Mouse (Mus musculus) layer of hippocampus, postnatal 10 days (tissue): ENCODE results near the gene Rnpc3. TPM values are rescaled to one million over a fixed set of nuclear protein-coding genes. Genes with fewer than 3 reads are reported as not detected.
A peak's percentile ranks its signal among the peaks of the same experiment; 100 is the strongest.
"Not testable (repeated sequence)": the region's sequence is repeated elsewhere in the genome, so short reads cannot be mapped to it uniquely, and the experiment has no call there.

Experiments
- DNase-seq, 2 experiments: peaks; one replicate each; pipeline ENCODE4 v3.0.0; 2021; ENCODE audit warnings: low spot score in 2 of 2
- long read RNA-seq: library from polyadenylated mRNA; stranded (forward); transcript quantifications from one replicate; pipeline ENCODE4 v2.0.0, GENCODE M21; 2023
- total RNA-seq, 2 experiments: library from RNA; stranded (reverse); gene quantifications; 2 replicates each; pipeline ENCODE4 v1.2.3; 2021

Rnpc3 gene
- 10 to 100 TPM; 29.8 to 31.4 TPM for total RNA-seq
- long read RNA-seq, partial matches to known transcripts, result 0 of 13 reads
- long read RNA-seq, other reads (novel, unspliced or antisense), result 6 of 13 reads

GRCm38 (mm10) chr3:113629606-113630359, at the start of gene Rnpc3:
Rnpc3 (minus strand) TSS chr3:113630149.
- DNase-seq, result peak; percentile 95 to 97

- no peak for DNase-seq
These were observed 27.0 kb upstream of the Rnpc3 start for GRCm38 (mm10) chr3:113656940-113657339.

GRCm38 (mm10) chr3:113654335-113654734, 24.4 kb upstream of the Rnpc3 start:
- no peak for DNase-seq

GRCm38 (mm10) chr3:113651386-113651785, 21.4 kb upstream of the Rnpc3 start:
- DNase-seq, result not testable (repeated sequence)

- no peak for DNase-seq
These were observed 9.6 kb upstream of the Rnpc3 start for GRCm38 (mm10) chr3:113639545-113639944.

GRCm38 (mm10) chr3:113634220-113634619, 4.3 kb upstream of the Rnpc3 start:
- no peak for DNase-seq

GRCm38 (mm10) chr3:113631611-113632010, 1.7 kb upstream of the Rnpc3 start:
- DNase-seq, result no peak

GRCm38 (mm10) chr3:113630564-113630963, 615 bp upstream of the Rnpc3 start:
- DNase-seq, result no peak

- DNase-seq, result no peak
These were observed 23.4 kb downstream of the Rnpc3 start, which contains the start of gene Amy1 for GRCm38 (mm10) chr3:113606599-113606998. Amy1 (minus strand) TSS chr3:113606699.

- DNase-seq, result no peak
These were observed 39.1 kb downstream of the Rnpc3 start for GRCm38 (mm10) chr3:113590844-113591243.

GRCm38 (mm10) chr3:113574578-113574977, 55.4 kb downstream of the Rnpc3 start:
- DNase-seq, result no peak

GRCm38 (mm10) chr3:113574138-113574537, 55.8 kb downstream of the Rnpc3 start:
- DNase-seq, result no peak

- no peak for DNase-seq
These were observed 57.8 kb downstream of the Rnpc3 start for GRCm38 (mm10) chr3:113572158-113572557.

Other genes starting within 250 kb of the Rnpc3 start
- gene Amy2a1, start 97.7 kb downstream of the Rnpc3 start, total RNA-seq, result not detected
- gene Amy1, start 23.4 kb downstream of the Rnpc3 start, total RNA-seq, result 10 to 100 TPM; 11.1 to 13.3 TPM